Mouse (Mus musculus): ENCODE measurements around the gene Cntfr. TPM values are rescaled to one million over a fixed set of nuclear protein-coding genes. Genes with fewer than 3 reads are reported as not detected.

The Cntfr gene
- polyA plus RNA-seq, 1 experiment from 2014 or later: 4.3 TPM

DNA sequence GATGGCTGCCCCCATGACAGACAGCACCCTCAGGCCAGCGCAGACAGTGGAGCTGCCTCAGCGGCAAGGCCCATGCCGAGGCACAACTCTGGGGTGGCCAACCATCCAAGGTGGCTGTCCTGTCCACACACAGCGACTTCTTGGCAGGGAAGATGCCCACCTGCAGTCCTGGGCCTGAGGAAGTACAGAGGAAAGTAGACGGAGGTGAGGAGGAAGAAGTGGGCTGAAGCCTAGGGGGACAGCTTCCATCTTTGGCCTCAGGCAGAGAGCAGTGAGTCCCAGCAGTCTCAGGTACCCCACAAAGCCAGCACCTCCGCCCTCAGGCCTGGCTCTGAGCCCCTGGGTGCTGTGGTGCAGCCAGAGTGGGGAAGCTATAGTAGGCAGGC lies 58.1 kb downstream of the Cntfr start:
- Histone ChIP-seq H3K4me2 (replicated peaks; ENCODE audit: low read depth) (peak overlapping the region; percentile 65), H3K27ac (replicated peaks) (0 out of 2 replicates have a peak overlapping the region, but pooled peaks have one; percentile 13), H3K9me3 (ENCODE audit: control insufficient read depth, low read length) (no peaks in the 10 kb centered on the region), H3K4me1 (replicated peaks; ENCODE audit: control insufficient read depth, insufficient read depth) (no peaks in the 10 kb centered on the region), H3K9ac (ENCODE audit: low read length) (no peak overlapping the region), H3K36me3 (ENCODE audit: control insufficient read depth, insufficient read depth, low read length) (no peaks in the 10 kb centered on the region), H3K27me3 (ENCODE audit: control insufficient read depth, insufficient read depth, low read length) (no peaks in the 10 kb centered on the region), H3K4me3 (ENCODE audit: low read depth, low read length) (peak overlapping the region; percentile 59)
- DNase-seq (ENCODE audit: low spot score): no peak
- 79% methylated on average over 6 of the region's 6 CpGs for WGBS
- no peak for ATAC-seq (ENCODE audit: low FRiP score, low TSS enrichment)
- TF ChIP-seq CTCF (IDR thresholded peaks at IDR 0.05; ENCODE audit: low read depth): no peak
- no peak for TF ChIP-seq EP300 (optimal IDR thresholded peaks at IDR 0.05)

DNA sequence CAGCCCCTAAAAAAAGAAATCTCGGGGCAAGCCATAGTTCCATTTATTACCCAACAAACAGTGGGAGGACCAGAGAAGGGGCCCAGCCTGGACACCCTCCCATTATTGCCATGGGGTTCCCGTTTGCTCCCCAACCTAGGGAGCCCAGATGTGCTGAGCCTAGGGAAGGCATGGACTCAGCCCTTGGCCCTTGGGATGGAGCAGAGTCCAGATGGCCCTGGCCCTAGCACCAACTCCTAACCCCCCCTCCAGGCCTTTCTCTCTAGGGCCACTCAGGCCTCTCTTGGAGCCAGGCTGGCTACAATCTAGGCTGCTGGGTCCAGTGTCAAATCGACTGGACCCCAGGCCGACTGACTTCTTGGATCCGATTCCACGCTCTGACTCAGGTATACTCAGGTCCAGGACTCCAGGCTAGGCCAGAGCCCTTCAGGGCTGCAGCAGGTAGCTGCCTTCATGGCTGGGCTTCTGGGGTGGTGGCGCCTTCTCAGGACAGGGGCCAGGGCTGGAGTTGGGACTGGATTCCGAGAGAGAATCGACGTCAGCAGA lies 58.6 kb downstream of the Cntfr start:
- Histone ChIP-seq H3K27me3 (ENCODE audit: control insufficient read depth, insufficient read depth, low read length) (no peaks in the 10 kb centered on the region), H3K36me3 (ENCODE audit: control insufficient read depth, insufficient read depth, low read length) (no peaks in the 10 kb centered on the region), H3K4me1 (replicated peaks; ENCODE audit: control insufficient read depth, insufficient read depth) (no peaks in the 10 kb centered on the region), H3K9me3 (ENCODE audit: control insufficient read depth, low read length) (no peaks in the 10 kb centered on the region), H3K9ac (ENCODE audit: low read length) (0 out of 2 replicates have a peak overlapping the region, but pooled peaks have one; percentile 13), H3K4me2 (replicated peaks; ENCODE audit: low read depth) (peak overlapping the region; percentile 65), H3K4me3 (ENCODE audit: low read depth, low read length) (peak overlapping the region; percentile 59; the same call in 1 of the 2 replicates), H3K27ac (replicated peaks) (no peak overlapping the region)
- DNase-seq (ENCODE audit: low spot score) (no peak), ATAC-seq (ENCODE audit: low FRiP score, low TSS enrichment) (no peak)
- no peak for TF ChIP-seq CTCF (IDR thresholded peaks at IDR 0.05; ENCODE audit: low read depth)
- no peak for TF ChIP-seq EP300 (optimal IDR thresholded peaks at IDR 0.05)
- 89% methylated on average over 10 of the region's 10 CpGs for WGBS

DNA sequence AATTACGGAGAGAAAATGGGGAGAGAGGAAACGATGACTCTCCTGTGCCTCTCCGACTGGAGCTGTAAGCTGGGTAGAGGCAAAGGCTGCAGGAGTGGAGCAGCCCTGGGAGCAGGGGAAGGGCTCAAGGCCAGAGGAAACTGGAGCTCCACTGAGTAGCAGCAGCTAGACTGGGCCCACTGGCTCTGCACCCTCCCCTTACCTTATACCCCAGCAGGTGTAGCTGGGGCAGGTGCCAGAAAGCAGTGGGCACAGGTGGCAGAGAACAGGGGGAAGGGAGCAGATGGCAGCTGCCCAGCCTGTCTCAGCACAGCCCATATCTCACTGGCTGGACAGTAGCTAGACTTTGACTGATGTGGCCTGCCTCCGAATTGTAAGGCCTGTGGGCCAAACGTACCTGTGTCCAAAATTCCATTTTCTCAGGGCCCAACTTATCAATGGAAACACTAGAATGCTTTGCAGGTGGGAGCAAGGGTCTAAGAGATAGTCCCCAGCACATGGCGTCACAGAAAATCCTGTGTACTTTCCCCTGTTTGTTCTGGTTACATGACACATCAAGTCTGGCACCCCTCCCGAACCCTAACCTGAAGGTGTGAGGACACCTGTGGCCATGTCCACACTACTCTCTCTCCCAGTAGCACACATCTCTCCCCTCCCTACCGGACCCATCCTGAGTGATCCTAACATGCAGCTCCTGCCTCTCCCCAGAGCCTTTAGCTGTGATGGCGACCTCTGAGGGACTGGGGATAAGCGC lies 59.8 kb downstream of the Cntfr start:
- Histone ChIP-seq H3K4me2 (replicated peaks; ENCODE audit: low read depth) (no peak overlapping the region), H3K4me1 (replicated peaks; ENCODE audit: control insufficient read depth, insufficient read depth) (peaks cover 1% of the 10 kb centered on the region; the same call in 1 of the 2 replicates), H3K36me3 (ENCODE audit: control insufficient read depth, insufficient read depth, low read length) (no peaks in the 10 kb centered on the region), H3K27me3 (ENCODE audit: control insufficient read depth, insufficient read depth, low read length) (no peaks in the 10 kb centered on the region), H3K9me3 (ENCODE audit: control insufficient read depth, low read length) (no peaks in the 10 kb centered on the region), H3K9ac (ENCODE audit: low read length) (no peak overlapping the region), H3K27ac (replicated peaks) (no peak overlapping the region; the same call in 1 of the 2 replicates), H3K4me3 (ENCODE audit: low read depth, low read length) (no peak overlapping the region)
- WGBS: 70% methylated on average over 10 of the region's 10 CpGs
- ATAC-seq (ENCODE audit: low FRiP score, low TSS enrichment) (no peak), DNase-seq (ENCODE audit: low spot score) (no peak)
- TF ChIP-seq EP300 (optimal IDR thresholded peaks at IDR 0.05): no peak
- no peak for TF ChIP-seq CTCF (IDR thresholded peaks at IDR 0.05; ENCODE audit: low read depth)

- Histone ChIP-seq H3K9me3 (ENCODE audit: control insufficient read depth, low read length) (no peaks in the 10 kb centered on the region), H3K27ac (replicated peaks) (no peak overlapping the region; the same call in 1 of the 2 replicates), H3K4me3 (ENCODE audit: low read depth, low read length) (no peak overlapping the region), H3K4me2 (replicated peaks; ENCODE audit: low read depth) (no peak overlapping the region), H3K4me1 (replicated peaks; ENCODE audit: control insufficient read depth, insufficient read depth) (peaks cover 4% of the 10 kb centered on the region; the same call in 1 of the 2 replicates), H3K9ac (ENCODE audit: low read length) (no peak overlapping the region), H3K27me3 (ENCODE audit: control insufficient read depth, insufficient read depth, low read length) (no peaks in the 10 kb centered on the region), H3K36me3 (ENCODE audit: control insufficient read depth, insufficient read depth, low read length) (no peaks in the 10 kb centered on the region)
- TF ChIP-seq EP300 (optimal IDR thresholded peaks at IDR 0.05) (no peak), CTCF (IDR thresholded peaks at IDR 0.05; ENCODE audit: low read depth) (no peak)
- WGBS: 38% methylated on average over 7 of the region's 7 CpGs
- DNase-seq (ENCODE audit: low spot score) (no peak), ATAC-seq (ENCODE audit: low FRiP score, low TSS enrichment) (no peak)
Measured at GRCm38 (mm10) chr4:41636366-41636765, 60.5 kb downstream of the Cntfr start.

GRCm38 (mm10) chr4:41635906-41636305 lies 61.0 kb downstream of the Cntfr start:
- Histone ChIP-seq H3K36me3 (ENCODE audit: control insufficient read depth, insufficient read depth, low read length) (no peaks in the 10 kb centered on the region), H3K4me2 (replicated peaks; ENCODE audit: low read depth) (no peak overlapping the region), H3K9ac (ENCODE audit: low read length) (no peak overlapping the region), H3K4me1 (replicated peaks; ENCODE audit: control insufficient read depth, insufficient read depth) (peaks cover 8% of the 10 kb centered on the region; the same call in 1 of the 2 replicates), H3K27ac (replicated peaks) (no peak overlapping the region), H3K9me3 (ENCODE audit: control insufficient read depth, low read length) (no peaks in the 10 kb centered on the region), H3K4me3 (ENCODE audit: low read depth, low read length) (no peak overlapping the region), H3K27me3 (ENCODE audit: control insufficient read depth, insufficient read depth, low read length) (no peaks in the 10 kb centered on the region)
- ATAC-seq (ENCODE audit: low FRiP score, low TSS enrichment) (no peak), DNase-seq (ENCODE audit: low spot score) (no peak)
- 67% methylated on average over 2 of the region's 2 CpGs for WGBS
- TF ChIP-seq CTCF (IDR thresholded peaks at IDR 0.05; ENCODE audit: low read depth) (no peak), EP300 (optimal IDR thresholded peaks at IDR 0.05) (no peak)

GRCm38 (mm10) chr4:41635224-41635623 lies 61.7 kb downstream of the Cntfr start:
- 74% methylated on average over 8 of the region's 8 CpGs for WGBS
- ATAC-seq (ENCODE audit: low FRiP score, low TSS enrichment) (no peak), DNase-seq (ENCODE audit: low spot score) (no peak)
- peak; percentile 41; the same call in 1 of the 2 replicates for TF ChIP-seq CTCF (IDR thresholded peaks at IDR 0.05; ENCODE audit: low read depth)
- TF ChIP-seq EP300 (optimal IDR thresholded peaks at IDR 0.05): no peak
- Histone ChIP-seq H3K27me3 (ENCODE audit: control insufficient read depth, insufficient read depth, low read length) (no peaks in the 10 kb centered on the region), H3K4me2 (replicated peaks; ENCODE audit: low read depth) (no peak overlapping the region), H3K9ac (ENCODE audit: low read length) (no peak overlapping the region), H3K36me3 (ENCODE audit: control insufficient read depth, insufficient read depth, low read length) (no peaks in the 10 kb centered on the region), H3K9me3 (ENCODE audit: control insufficient read depth, low read length) (no peaks in the 10 kb centered on the region), H3K4me3 (ENCODE audit: low read depth, low read length) (no peak overlapping the region), H3K27ac (replicated peaks) (no peak overlapping the region), H3K4me1 (replicated peaks; ENCODE audit: control insufficient read depth, insufficient read depth) (peaks cover 8% of the 10 kb centered on the region; the same call in 1 of the 2 replicates)
